Mouse (Mus musculus) ES-CJ7 (cell line): ENCODE data around the gene Suox.
"Not testable (repeated sequence)": the region's sequence is repeated elsewhere in the genome, so short reads cannot be mapped to it uniquely, and the experiment has no call there.

Source experiments
- DNase-seq: peaks from one replicate; pipeline ENCODE4 v3.0.0; 2011; ENCODE audit warnings: low read depth, low spot score

Suox gene

DNA sequence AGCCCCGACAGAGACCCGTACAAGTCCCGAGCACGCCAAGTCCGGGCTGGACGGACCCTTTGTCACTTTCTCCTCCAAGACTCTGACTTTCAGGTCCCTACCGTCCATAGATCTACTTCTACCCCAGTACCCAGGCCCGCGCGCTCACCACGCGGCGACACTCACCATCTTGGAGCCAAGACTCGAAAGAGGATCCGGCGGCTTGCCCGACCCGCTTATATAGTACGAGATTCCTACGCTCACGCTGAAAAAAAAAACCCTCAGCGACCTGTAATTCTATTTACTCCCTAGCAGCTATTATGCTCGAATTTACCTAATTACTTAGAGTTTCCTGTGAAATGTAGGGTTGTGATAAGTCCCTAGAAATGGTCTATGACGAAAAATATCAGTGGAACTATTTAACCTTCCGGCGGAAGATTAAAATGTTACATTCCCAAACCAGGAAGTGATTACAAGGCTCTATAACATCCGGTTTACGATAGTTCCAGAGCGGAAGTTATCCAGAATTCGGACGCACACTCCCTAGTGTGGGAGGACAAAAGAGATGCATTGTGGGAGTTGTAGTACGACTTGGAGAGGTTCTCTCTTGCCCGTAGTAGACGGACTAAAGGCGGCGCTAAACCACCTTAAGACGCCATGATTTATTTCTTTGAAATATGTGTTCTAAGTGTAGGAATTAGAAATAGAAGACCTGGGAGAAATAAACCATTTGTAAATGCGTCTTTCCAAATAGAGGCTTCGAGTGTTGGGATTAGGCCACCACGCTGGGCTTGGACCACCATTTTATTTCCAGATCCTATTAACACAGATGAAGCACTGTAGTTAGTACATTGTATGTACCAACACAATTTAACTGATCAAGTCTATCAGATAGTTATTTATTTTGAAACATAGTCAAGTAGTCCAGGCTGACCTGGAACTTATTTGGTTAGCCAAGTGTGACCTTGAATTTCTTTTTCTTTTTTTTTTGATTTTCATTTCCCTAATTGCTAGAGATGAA is 47.3 kb downstream of the Suox start, which contains the start of gene Rps26:
TSS of gene Rps26 (minus strand) at position 437 of the 1,000 bp plus-strand sequence.
- peak; percentile 100 for DNase-seq

GRCm38 (mm10) chr10:128625287-128625894 is 48.5 kb downstream of the Suox start:
- DNase-seq, result peak; percentile 66

- not testable (repeated sequence) for DNase-seq
These were observed 50.7 kb downstream of the Suox start for GRCm38 (mm10) chr10:128623106-128623613.

- no peak for DNase-seq
These were observed 51.2 kb downstream of the Suox start for GRCm38 (mm10) chr10:128622702-128623101.

- no peak for DNase-seq
These were observed 51.8 kb downstream of the Suox start for GRCm38 (mm10) chr10:128621986-128622520.

DNA sequence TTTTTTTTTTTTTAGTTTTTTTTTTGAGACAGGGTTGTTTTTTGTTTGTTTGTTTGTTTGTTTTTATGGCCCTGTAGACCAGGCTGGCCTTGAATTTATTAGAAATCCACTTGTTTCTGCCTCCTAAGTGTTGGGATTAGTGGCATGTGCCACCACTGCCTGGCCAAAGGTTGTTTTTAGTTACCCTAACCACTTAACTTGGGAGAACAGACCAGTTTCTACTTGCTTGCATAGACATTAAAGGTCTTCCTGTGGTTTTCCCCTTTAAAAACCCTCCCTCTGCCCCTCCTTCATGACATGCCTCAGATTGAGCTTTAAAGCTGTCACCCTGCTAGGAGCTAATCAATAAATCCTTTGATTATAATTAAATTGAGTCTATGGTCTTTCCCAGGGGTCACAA is 53.6 kb downstream of the Suox start:
- DNase-seq, result no peak
